Mouse (Mus musculus) layer of hippocampus, adult 2 months (tissue): ENCODE measurements around the gene Elac2. TPM values are rescaled to one million over a fixed set of nuclear protein-coding genes. Genes with fewer than 3 reads are reported as not detected.

Experiments
- DNase-seq, 2 experiments: peaks; one replicate each; pipeline ENCODE4 v3.0.0; 2022; ENCODE audit warnings: low spot score in 2 of 2
- H3K27ac ChIP-seq: fragments of 200-600 bp; 2 replicates; pipeline ENCODE4 v1.8.1; 2022
- H3K4me3 ChIP-seq: fragments of 200-600 bp; 2 replicates; pipeline ENCODE4 v1.8.1; 2022; ENCODE audit warnings: mild to moderate bottlenecking
- CTCF ChIP-seq: fragments of 200-600 bp; conservative IDR thresholded peaks from 2 replicates; pipeline ENCODE4 v1.8.1; 2022; ENCODE audit warnings: antibody characterized with exemption, mild to moderate bottlenecking, moderate library complexity
- total RNA-seq, 2 experiments: library from RNA; stranded (reverse); gene quantifications; 2 replicates each; pipeline ENCODE4 v1.2.3; 2021

The Elac2 gene
- total RNA-seq, 2 experiments from 2014 or later: 26.6 to 27.8 TPM

GRCm38 (mm10) chr11:64979489-64979845, 629 bp downstream of the Elac2 start:
- peak overlapping the region; percentile 77; the same call in 1 of the 2 replicates for H3K27ac ChIP-seq
- TF ChIP-seq CTCF: no peak
- H3K4me3 ChIP-seq: peak overlapping the region; percentile 87
- no peak for DNase-seq

GRCm38 (mm10) chr11:64988556-64988955, 9.7 kb downstream of the Elac2 start:
- Histone ChIP-seq H3K4me3 (no peak overlapping the region), H3K27ac (no peak overlapping the region)
- no peak for TF ChIP-seq CTCF
- DNase-seq: no peak

DNA sequence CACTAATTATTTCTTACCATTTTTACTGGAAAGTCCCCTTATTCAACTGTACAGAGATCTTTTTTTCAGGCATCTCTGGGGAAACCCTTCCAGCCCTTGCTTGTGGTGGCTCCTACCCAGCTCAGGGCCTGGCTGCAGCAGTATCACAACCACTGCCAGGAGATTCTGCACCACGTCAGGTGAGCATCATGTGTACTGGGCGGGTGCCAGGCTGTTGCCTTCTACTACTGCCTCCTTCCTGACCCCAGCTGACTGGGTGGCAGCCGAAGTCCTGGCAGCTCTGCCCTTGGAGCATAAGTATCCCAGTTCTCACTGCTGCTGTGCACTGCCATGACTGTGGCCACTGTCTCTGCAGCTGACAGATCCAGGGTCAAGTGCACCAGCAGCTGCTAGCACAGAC, 19.6 kb downstream of the Elac2 start:
- no peak for DNase-seq
- Histone ChIP-seq H3K4me3 (no peak overlapping the region), H3K27ac (no peak overlapping the region)
- no peak for TF ChIP-seq CTCF

DNA sequence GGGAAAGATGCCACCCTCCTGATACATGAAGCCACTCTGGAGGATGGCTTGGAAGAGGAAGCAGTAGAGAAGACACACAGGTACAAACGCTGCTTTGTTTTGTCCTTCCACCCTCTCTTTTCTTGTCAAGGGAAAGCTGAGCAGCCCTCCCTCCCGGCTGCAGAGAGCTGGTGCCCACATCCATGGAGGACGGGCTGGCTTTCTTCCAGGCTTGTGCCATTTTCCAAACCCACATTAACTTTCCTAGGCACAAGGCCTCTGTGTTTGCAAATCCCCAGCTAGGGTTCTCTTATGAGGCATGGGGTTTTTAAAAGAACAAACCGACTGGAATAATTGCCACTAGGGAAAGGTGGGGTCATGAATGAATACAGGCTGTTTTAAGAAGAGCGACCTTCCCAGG, 20.8 kb downstream of the Elac2 start:
- Histone ChIP-seq H3K4me3 (no peak overlapping the region), H3K27ac (0 out of 2 replicates have a peak overlapping the region, but pooled peaks have one; percentile 18)
- no peak for TF ChIP-seq CTCF
- DNase-seq: no peak

- Histone ChIP-seq H3K4me3 (no peak overlapping the region), H3K27ac (no peak overlapping the region)
- TF ChIP-seq CTCF: no peak
- DNase-seq: no peak
These were observed 22.9 kb downstream of the Elac2 start for GRCm38 (mm10) chr11:65001729-65002128.

DNA sequence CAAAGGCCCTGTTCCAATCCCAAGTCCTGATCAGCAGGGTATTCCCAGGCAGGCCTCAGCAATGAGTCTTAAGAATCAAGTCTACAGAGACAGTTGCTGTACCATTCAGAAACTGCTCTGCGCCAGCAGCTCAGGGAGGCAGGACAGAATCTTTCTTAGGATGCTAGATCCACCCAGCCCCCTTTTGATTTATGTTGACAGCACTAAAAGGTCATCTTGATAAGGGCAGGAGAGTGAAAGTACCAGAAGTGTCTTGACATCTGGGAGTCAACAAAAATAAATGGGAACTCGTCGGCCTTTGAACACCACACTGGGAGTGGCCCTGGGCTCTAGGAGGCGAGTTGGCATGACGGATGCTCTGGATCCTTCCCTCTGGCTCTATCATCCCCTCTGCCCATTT, 24.8 kb downstream of the Elac2 start:
- Histone ChIP-seq H3K4me3 (no peak overlapping the region), H3K27ac (no peak overlapping the region)
- DNase-seq: no peak
- TF ChIP-seq CTCF: no peak

- Histone ChIP-seq H3K27ac (no peak overlapping the region), H3K4me3 (no peak overlapping the region)
- no peak for TF ChIP-seq CTCF
- no peak for DNase-seq
These were observed 26.0 kb downstream of the Elac2 start for GRCm38 (mm10) chr11:65004836-65005235.

DNA sequence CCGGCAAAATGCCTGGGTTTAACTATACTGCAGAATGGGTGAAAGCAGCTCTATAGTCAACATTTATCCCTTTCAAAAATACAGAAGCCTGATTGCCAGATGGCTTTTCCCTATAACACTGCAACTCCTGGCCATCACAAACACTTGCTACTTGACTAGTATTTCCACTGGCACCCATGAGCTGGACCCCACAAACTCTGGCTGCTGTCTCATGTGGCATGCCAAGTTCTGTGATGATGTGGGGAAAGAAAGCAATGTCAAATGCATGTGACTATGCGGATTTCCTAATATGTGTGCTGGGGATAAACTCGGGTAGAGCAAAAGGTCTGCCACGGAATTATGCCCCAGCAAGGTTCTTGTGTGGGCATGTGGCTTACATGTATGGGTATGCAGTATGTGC, 27.2 kb downstream of the Elac2 start:
- TF ChIP-seq CTCF: no peak
- Histone ChIP-seq H3K4me3 (no peak overlapping the region), H3K27ac (peak overlapping the region; percentile 51; the same call in 1 of the 2 replicates)
- no peak for DNase-seq

DNA sequence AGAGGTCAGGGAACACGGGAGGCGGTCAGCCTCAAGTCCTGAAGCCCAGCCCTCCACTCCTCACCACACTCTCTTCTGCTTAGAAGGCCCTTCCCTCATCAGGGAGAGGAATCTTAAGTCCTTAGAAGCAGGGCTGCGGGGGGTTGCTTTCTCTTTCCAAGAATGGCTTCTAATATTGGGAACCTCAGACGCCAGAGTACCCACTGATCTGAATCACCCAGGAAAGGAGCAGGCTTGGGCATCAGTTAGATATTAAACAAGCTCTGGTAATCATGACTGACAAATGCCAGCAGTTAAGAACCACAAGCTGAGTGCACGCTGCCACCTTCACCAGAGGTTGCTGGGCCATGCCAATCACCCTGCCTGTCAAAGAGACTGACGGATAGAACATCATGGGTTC, 35.1 kb downstream of the Elac2 start:
- Histone ChIP-seq H3K4me3 (no peak overlapping the region), H3K27ac (no peak overlapping the region)
- no peak for TF ChIP-seq CTCF
- no peak for DNase-seq

- TF ChIP-seq CTCF: no peak
- Histone ChIP-seq H3K4me3 (no peak overlapping the region), H3K27ac (no peak overlapping the region)
- no peak for DNase-seq
These were observed 37.9 kb downstream of the Elac2 start for GRCm38 (mm10) chr11:65016754-65017153.

- Histone ChIP-seq H3K27ac (peak overlapping the region; percentile 14; the same call in 1 of the 2 replicates), H3K4me3 (no peak overlapping the region)
- TF ChIP-seq CTCF: no peak
- DNase-seq: no peak
These were observed 41.9 kb downstream of the Elac2 start for GRCm38 (mm10) chr11:65020744-65021143.

DNA sequence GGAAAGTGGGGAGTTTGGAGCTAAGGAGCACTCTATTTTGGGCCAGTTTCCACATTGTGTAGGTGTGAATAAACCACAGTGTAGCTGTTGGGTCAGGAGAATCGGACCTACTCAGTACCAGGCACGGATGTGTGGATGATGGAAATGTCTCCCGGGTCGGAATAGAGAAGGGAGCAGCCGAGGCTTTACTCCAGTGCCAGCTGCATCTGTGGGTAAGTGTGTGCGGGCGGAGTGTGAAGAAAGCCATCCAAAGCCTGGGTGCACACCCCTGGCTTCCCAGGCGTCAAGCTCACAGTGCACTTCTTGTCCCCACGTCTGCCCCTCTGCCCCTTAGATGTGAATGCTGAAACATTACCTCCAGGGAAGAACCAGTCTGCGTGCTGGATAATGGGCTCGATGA, 43.9 kb downstream of the Elac2 start:
- DNase-seq: no peak
- H3K27ac ChIP-seq: no peak overlapping the region; the same call in 1 of the 2 replicates
- no peak for TF ChIP-seq CTCF
- H3K4me3 ChIP-seq: no peak overlapping the region

DNA sequence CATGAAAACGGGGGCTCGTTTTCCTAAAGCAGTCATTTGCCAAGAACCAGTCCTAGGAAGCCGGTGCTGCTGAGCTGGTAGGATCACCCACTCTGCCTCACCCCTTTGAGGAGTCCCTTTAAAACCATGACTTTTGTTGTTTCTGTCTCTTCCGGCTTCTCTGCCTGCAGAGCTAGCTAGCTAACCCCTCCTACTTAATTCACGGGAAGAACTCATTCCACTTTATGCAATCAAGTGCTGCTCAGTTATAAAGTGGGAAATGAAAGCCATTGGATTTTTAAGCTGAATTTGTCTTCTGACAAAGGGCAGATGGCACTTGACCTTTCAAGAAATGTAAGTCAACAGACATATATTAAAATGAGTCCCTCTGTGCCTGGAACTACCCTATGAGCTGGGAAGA, 49.2 kb downstream of the Elac2 start:
- no peak overlapping the region for H3K27ac ChIP-seq
- H3K4me3 ChIP-seq: no peak overlapping the region
- DNase-seq: no peak
- no peak for TF ChIP-seq CTCF

GRCm38 (mm10) chr11:65030201-65030600, 51.4 kb downstream of the Elac2 start:
- DNase-seq: no peak
- Histone ChIP-seq H3K4me3 (no peak overlapping the region), H3K27ac (no peak overlapping the region)
- no peak for TF ChIP-seq CTCF

DNA sequence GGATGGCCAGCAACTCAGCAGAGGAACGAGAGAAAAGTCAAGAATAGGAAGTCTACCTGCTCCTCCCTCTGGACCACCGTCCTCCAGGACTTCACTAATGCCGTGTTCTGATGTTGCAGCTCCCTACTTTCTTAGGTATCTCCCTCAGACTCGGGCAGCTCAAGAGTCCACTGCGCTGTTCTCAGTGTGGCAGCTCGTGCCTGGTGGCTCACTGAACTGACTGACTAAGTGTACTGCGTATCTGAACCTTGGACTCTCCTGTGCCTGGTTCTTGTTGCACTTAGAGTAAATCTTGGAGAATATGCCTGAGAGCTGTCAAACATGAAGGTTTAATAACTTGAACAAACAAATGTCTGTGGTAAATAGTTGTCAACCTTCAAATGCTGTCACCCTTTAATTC, 53.4 kb downstream of the Elac2 start:
- no peak for TF ChIP-seq CTCF
- no peak overlapping the region for H3K4me3 ChIP-seq
- H3K27ac ChIP-seq: no peak overlapping the region
- no peak for DNase-seq
